Mouse (Mus musculus) stomach, postnatal 0 days (tissue): ENCODE measurements around the gene Mical3.

Experiments
- CTCF ChIP-seq: IDR thresholded peaks from 2 replicates; pipeline ENCODE4 v1.5.1; 2016; ENCODE audit warnings: antibody characterized with exemption, low read depth, mild to moderate bottlenecking, moderate library complexity
- EP300 ChIP-seq: optimal IDR thresholded peaks from 2 replicates; pipeline ENCODE3; 2016; ENCODE audit warnings: antibody characterized with exemption

- TF ChIP-seq EP300 = no peak
- TF ChIP-seq CTCF = no peak
Measured at GRCm38 (mm10) chr6:120996607-120997006, 134.2 kb downstream of the Mical3 start.
